Mouse (Mus musculus): ENCODE results near the gene Map4k4.

The Map4k4 gene

DNA sequence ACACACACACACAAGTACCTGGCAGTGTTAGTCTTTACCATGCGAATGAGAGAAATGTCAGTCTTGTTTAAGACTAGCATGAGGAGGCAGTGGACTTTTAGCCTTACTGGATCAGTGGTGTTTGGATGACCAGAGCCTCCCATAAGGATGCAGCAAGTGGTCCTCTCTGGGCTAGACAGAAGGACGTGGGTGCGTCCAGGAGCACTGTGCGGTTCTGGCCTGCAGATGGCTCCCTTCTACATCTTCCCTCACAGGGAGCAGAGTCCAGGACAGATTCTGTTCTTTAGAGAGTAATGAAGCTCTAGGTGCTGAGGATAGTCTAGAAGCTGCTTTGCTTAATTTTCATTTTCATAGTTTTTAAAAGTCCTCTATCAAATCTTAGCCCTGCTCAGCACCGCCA, 100.2 kb downstream of the Map4k4 start:
- DNase-seq (ENCODE audit: low read depth, low spot score), result no peak

- DNase-seq (ENCODE audit: low read depth, low spot score), result no peak
Measured at GRCm38 (mm10) chr1:40002129-40002727, 101.5 kb downstream of the Map4k4 start.

DNA sequence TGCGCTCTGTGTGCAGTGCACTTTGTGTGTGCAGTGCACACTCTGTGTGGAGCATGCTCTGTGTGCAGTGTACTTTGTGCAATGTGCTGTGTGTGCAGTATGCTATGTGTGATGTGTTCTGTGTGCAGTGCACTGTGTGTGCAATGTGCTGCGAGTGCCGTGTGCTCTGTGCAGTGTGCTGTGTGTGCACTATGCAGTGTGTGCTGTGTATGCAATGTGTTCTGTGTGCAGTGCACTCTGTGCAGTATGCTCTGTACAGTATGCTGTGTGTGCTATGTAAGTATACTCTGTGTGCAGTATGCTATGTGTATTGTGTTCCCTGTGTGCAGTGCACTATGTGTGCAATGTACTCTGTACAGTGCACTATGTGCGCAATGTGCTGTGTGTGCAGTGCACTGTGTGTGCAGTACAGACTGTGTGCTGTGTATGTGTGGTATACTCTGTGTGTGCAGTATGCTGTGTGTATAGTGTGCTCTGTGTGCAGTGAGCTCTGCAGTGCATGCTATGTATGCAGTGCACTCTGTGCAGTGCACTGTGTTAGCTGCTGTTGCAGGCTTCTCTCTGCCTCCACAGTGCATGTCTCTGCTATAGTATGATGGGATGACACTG, 105.4 kb downstream of the Map4k4 start:
- no peak for DNase-seq (ENCODE audit: low read depth, low spot score)

GRCm38 (mm10) chr1:40007962-40008471, 107.3 kb downstream of the Map4k4 start:
- DNase-seq (ENCODE audit: low read depth, low spot score), result no peak

DNA sequence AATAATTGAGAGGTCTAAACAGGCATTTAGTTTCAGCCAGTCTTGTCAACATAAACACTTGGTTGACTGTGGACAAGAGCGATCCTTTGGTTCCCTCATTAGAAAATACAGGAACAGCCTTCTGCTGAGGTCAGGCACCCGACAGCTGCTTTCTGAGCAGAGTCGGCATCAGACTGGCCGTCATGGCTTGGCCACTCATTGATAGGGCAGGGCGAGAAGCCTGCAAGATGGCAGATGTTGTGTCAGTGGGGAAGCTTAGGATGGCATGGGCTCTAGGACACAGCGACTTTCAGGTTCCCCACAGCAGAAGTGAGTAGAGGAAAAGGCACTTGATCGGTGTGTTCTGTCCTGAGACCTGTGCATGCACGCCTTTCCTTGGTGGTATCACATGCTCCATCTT, 112.0 kb downstream of the Map4k4 start:
- DNase-seq (ENCODE audit: low read depth, low spot score), result no peak

DNA sequence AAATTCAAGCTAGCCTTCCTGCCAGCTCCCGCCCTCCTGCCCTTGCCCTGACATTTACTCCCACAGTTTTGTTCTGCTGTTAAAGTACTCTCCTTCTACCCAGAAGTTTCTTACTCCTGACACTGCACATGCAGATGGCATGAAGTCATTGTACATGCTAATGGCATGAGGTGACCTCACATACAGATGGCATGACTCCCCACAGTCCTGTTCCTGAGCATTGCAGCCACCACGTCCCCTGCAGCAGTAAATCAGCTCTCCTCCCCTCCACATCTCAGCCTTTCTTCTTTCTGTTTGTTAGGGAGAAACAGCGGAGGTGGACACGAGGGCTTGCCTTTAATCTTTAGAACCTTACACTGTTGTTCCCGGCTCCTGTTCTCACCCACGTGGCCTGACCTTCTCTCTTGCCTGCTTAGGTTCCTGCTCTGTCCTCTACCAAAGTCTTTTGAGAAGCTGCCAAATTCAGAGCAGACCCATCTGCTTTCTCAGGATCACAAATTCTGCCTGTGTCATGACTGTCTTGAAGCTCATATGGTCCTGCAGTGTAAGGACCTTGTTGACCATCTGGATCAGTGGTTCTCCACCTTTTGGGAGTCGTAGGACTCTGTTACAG, 114.5 kb downstream of the Map4k4 start:
- DNase-seq (ENCODE audit: low read depth, low spot score), result no peak

- DNase-seq (ENCODE audit: low read depth, low spot score), result no peak
Measured at GRCm38 (mm10) chr1:40021617-40022016, 120.9 kb downstream of the Map4k4 start.

GRCm38 (mm10) chr1:40022472-40023135, 121.9 kb downstream of the Map4k4 start:
- no peak for DNase-seq (ENCODE audit: low read depth, low spot score)

GRCm38 (mm10) chr1:40023206-40023605, 122.5 kb downstream of the Map4k4 start:
- DNase-seq (ENCODE audit: low read depth, low spot score), result no peak

- no peak for DNase-seq (ENCODE audit: low read depth, low spot score)
Measured at GRCm38 (mm10) chr1:40023748-40024147, 123.0 kb downstream of the Map4k4 start.

DNA sequence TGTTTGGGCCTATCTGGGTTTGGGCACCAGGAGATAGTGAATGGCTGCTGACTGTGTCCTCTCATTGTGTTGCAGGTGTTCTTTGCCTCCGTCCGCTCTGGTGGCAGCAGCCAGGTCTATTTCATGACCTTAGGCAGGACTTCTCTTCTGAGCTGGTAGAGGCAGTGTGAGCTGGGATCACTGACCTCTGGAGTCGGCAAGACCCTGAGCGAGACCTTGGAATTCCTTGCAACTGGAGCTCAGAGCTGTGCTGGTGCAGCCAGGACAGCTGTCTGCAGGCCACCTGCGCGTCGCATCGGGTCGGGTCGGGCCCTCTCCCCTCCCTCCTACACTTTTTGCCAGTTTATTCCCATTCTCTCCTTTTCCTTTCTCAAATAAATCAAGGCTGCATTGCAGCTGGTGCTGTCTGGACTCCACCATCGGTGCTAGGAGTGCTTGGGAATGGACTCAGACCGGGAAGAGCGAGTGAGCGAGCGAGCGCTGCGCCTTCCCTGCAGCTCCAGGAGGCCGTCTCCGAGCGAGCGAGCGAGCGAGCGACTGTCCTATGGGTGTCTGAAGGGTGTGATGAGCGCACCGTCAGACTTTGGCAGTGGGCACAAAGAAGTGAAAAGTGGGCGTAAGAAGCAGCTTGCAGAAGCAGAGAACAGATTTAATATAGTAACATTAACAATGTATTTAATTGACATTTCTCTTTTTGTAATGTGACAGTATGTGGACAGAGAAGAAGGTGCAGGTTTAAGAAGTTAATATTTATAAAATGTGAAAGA, 124.0 kb downstream of the Map4k4 start:
- no peak for DNase-seq (ENCODE audit: low read depth, low spot score)

GRCm38 (mm10) chr1:40025416-40025815, 124.7 kb downstream of the Map4k4 start:
- no peak for DNase-seq (ENCODE audit: low read depth, low spot score)

GRCm38 (mm10) chr1:40027116-40027620, 126.5 kb downstream of the Map4k4 start:
- DNase-seq (ENCODE audit: low read depth, low spot score), result no peak

- no peak for DNase-seq (ENCODE audit: low read depth, low spot score)
Measured at GRCm38 (mm10) chr1:40028207-40028998, 127.7 kb downstream of the Map4k4 start.

DNA sequence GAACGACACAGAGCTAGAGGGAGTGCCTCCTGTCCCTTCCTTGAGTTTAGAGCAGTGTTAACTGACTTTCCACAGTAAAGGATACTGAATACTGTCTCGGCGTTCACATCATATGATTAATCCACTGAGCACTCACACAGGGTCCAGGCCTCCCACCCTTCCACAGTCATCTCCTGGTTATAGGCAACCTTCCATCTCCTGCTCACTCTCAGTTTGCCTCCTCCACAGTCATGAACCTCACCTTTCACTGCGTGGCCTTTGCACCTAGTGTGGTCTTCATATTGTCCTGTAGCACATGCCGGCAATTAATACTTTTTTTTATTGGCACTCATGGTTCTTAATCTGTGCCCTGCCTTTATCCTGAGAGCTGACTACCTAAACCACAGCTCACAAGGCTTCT, 128.9 kb downstream of the Map4k4 start:
- no peak for DNase-seq (ENCODE audit: low read depth, low spot score)

GRCm38 (mm10) chr1:40030287-40030975, 129.7 kb downstream of the Map4k4 start:
- DNase-seq (ENCODE audit: low read depth, low spot score), result no peak

- no peak for DNase-seq (ENCODE audit: low read depth, low spot score)
Measured at GRCm38 (mm10) chr1:40030976-40031356, 130.3 kb downstream of the Map4k4 start.

- no peak for DNase-seq (ENCODE audit: low read depth, low spot score)
Measured at GRCm38 (mm10) chr1:40031626-40032025, 130.9 kb downstream of the Map4k4 start.

GRCm38 (mm10) chr1:40033315-40033714, 132.6 kb downstream of the Map4k4 start:
- DNase-seq (ENCODE audit: low read depth, low spot score), result no peak

DNA sequence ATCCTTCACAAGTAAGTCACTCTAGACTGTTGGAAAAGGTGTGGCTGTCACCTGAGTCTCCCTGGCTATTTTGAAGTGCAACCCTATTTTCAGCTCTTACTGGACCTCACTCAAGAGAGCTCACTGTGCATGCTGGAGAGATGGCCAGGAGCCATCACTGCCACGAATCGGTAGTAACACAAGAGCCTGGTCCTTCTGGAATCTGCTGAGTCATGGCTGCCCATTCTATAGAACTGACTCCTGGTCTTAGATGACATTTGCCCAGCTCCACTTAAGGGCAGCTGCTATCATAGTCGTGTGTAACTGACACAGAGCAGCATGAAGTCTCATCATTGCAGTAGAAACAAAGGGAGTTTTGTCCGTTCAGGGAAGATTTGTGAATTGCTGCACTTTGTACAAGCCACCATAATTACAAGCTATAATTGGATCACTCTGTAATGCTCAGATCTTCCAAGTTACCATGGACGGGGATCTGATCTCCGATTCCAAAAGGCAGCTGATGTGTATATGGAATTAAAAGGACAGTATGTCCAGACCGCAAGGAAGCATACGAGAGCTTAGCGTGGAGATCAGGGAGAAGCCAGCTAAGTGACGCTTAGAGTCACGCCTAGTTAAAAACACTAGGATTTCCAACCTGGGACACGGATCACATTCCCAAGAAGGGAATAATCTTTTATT, 133.2 kb downstream of the Map4k4 start:
- peak; percentile 23 for DNase-seq (ENCODE audit: low read depth, low spot score)

Measured in mesoderm, embryonic 11.5 days (tissue).